ENCODE assay signal across 18 mouse cellular contexts in the genomic region with DNA sequence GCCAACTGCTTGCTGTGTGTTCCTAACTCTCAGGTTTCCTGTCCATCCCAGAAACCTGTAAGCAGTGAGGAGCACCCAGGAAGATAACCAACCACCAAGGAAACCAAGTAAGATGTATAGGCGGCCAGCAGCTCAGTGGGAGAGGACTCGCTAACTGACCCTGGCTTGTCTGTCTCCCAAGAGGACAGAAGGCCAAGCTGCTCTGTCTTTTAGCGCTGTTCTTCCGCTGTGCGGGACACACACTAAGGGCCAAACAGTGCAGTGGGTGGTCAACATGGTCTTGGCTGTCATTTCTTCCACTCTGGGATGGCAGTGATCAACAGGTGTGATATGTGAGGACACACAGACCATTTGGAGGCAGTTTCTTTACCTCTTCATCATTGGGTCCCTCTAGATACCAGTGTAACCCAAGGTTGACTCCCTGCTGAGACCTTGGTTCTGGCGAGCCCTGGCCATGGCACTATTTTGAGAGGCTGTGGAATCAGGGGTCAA. TPM values are rescaled to one million over a fixed set of nuclear protein-coding genes. Genes with fewer than 3 reads are reported as not detected.
"Had no signal": no experiment of that assay in that cellular context is flagged by ENCODE, and none has a peak within 500 bp of the region (broad histone marks: within the 10 kb centered on the region; RNA-seq: fewer than 3 reads in every experiment).

No protein-coding gene starts in this region.

- DNase-seq: lung, adult 2 months; lung, postnatal 14 days; lung, postnatal 36 days; right cerebral cortex, postnatal 14 days; thymus, adult 2 months; thymus, postnatal 25 days; thymus, postnatal 4 days had no signal

- H3K4me3 ChIP-seq: lung, embryonic 15.5 days; megakaryocyte, embryonic 14.5 days; midbrain, embryonic 13.5 days; midbrain, embryonic 15.5 days; neural tube, embryonic 12.5 days; stomach, embryonic 15.5 days had no signal

- H3K27ac ChIP-seq: lung, embryonic 15.5 days; macrophage; midbrain, embryonic 13.5 days; midbrain, embryonic 15.5 days; neural tube, embryonic 12.5 days; stomach, embryonic 15.5 days; stomach, postnatal 0 days had no signal

RNA-seq across cellular contexts. Expression of a gene that starts 21.7 kb away (rescaled TPM):
- total RNA-seq: megakaryocyte progenitor cell, adult 5-6 weeks; monocyte, adult 5-6 weeks; neutrophil, adult 5-6 weeks had no signal
